Mouse (Mus musculus): ENCODE measurements around the gene Aldh6a1.

Aldh6a1 gene

DNA sequence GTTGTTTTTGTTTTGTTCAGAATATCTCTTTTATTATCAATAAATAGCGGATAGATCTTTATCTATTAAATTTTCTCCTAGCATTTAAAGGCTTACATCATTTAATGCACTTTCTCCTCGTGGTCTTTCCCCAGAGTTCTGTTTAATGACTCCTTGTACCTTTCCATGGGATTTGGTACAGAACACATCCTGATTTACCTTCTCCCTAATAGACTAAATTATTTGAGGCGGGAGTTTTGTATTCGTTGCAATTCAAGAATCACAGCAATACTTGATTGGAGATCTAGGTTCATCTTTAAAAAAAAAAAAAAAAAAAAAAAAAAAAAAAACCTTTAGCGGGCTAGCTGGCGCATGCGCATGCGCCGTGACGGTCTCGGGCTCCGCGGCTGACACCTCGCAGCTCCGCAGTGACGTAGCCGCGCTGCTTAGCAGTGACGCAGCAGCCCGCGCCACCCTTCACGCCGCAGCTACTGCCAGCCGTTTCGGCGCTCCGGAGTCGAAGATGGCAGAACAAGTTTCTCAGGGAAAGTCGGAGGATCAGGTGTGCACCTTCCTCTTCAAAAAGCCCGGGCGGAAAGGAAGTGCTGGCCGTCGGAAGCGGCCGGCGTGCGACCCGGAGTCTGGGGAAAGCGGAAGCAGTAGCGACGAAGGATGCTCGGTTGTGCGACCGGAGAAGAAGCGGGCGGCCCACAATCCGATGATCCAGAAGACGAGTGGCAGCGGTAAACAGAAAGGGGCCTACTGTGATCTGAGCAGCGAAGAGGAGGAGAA lies 33.8 kb downstream of the Aldh6a1 start, which contains the start of gene Rnf113a2:
Gene Rnf113a2 (plus strand): TSS at position 363 of the 771 bp plus-strand sequence.
- DNase-seq (ENCODE audit: low spot score): no peak

DNA sequence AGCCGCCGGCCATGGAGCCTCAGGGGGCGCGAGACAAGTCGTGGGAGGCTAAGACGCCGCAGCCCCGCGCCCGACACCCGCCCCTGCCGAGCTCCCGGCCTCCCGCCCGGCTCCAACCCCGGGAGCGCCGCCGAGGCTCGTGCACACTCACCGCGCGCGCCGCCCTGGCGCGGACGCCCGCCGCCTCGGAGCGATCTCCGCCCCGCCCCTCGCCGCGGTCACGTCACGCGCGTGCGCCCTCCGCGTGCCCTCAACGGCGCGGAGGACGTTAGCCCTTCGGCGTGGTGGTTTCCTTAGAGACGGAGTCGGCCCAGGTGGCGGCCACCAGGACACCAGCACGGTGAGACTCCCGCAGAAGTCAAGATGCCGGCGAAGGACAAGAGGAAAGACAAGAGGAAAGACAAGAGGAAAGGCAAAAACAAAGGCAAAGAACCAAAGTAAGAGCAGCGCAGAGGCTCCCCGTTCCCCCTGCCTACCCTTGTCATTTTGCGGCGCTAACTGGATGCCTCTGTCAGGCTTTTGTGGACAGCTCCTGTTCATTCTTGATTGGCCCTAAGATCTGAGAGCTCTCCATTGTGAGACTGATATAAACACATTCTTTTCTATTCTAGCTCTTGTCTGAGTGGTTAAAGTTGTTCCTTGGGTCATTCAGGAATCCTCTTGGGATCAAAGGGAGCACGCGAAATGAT lies 41.8 kb downstream of the Aldh6a1 start, which contains the start of the genes Entpd5 and Bbof1:
Gene Entpd5 (minus strand): TSS at position 211 of the 689 bp plus-strand sequence.
Gene Bbof1 (plus strand): TSS at position 253 of the 689 bp plus-strand sequence.
- DNase-seq (ENCODE audit: low spot score): peak; percentile 78

DNA sequence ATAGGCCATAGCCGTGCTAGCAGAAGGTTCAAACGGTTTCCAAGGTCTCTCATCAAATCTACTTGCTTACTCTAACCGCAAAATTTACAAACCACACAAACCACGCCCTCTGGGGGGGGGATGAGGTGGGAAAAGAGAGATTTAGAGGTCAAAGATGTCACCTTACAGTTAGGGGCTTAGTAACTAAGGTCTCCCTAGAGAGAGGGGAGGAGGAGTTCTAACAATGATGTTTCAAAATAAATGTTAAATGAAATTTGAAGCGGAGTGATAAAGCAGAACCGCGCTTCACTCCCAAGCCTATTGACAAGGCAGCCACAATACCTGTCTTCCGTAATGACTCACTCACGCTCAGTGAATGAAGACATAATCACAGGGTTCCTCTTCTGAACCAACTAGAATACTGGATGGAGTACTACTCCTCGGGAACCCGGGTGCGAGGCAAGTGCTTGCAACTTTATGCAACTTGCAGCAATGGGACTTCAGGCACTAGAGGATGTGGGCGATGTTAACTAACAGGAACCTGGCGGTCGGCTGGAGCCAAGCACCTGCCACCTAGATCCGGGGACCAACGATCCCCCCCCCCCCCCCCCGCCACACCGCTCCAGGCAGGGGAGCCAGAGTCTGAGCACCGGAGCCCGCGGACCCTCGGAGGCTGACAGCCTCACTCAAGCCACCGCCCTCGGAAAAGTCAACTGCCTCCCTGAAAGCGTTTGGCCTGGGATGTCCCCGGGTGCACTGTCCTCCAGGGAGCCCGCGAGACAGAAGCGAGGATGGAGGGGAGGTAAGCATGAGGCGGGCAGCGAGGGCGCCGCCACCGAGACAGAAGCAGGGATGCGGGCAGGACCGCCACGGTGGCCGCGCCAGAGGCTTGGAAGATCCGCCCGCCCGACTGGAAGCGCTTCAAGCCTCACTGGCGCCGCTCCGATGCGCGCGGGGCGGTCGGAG lies 42.7 kb downstream of the Aldh6a1 start:
- DNase-seq (ENCODE audit: low spot score): peak; percentile 34

DNA sequence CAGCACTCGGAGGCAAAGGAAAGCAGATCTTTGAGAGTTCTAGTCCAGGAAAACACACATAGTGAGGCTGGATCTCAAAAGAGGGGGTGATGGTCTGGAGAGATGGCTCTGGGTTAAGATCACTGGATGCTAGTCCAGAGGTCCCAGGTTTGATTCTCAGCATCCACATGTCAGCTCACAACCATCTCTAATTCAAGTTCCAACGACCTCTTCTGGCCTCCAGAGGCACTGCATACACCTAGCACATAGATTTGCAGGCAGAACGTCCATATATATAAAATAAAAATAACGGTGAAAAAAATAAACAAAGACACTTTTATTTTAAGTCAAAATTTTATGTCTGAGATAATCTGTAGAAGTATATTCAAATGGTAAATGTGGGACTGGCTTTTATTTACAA lies 43.5 kb downstream of the Aldh6a1 start:
- no peak for DNase-seq (ENCODE audit: low spot score)

DNA sequence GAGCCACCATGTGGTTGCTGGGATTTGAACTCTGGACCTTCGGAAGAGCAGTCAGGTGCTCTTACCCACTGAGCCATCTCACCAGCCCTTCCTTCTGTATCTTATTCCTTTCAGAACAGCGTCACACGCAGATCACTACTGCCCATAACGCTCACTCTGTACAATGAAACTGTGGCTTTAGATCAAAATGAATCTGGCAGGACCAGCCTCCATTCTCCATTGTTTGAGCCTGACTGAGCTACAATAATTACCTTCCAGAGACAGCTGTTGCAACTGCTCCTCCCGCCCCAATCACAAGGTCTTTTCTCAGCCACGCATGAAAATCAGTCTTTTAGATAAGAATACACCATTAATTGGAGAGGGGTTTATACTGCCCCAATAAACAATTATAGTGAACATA lies 46.3 kb downstream of the Aldh6a1 start:
- no peak for DNase-seq (ENCODE audit: low spot score)

DNA sequence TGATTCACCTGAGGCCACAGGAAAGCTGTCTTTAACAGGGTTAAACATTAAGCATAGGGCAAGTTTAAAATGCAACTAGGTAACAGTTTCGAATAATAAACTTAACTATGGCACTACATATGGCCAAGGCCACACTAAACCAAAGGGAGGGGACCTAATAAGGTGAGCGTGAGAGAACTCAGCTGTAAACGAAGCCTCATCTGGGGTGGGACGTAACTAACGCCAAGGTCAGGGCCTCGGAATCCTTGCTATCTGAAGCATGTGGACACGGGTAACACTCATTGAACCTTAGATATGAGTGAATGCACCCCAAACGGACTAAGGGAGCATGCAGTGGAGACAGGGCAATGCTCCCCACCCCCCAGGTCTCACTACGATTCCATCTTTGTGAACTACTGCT lies 47.9 kb downstream of the Aldh6a1 start:
- no peak for DNase-seq (ENCODE audit: low spot score)

DNA sequence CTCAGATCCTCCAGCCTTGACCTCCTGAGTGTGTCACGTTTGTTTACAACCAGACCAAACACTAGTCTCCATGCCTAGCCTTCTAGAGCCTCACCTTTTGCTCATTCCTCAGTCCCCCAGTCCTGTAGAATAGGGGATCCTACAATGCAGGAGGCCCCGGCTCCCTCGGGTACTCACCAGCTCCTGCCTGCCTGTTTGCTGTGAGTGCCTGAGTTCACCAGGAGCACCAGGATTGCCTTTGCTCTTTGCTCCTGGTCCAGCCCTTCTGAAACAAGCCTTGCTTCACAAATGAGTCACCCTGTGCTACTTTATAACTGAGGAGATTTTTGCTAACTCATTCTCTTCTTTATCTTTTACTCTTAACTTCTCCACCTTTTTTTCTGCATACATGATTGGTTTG lies 50.2 kb downstream of the Aldh6a1 start:
- DNase-seq (ENCODE audit: low spot score): peak; percentile 61

DNA sequence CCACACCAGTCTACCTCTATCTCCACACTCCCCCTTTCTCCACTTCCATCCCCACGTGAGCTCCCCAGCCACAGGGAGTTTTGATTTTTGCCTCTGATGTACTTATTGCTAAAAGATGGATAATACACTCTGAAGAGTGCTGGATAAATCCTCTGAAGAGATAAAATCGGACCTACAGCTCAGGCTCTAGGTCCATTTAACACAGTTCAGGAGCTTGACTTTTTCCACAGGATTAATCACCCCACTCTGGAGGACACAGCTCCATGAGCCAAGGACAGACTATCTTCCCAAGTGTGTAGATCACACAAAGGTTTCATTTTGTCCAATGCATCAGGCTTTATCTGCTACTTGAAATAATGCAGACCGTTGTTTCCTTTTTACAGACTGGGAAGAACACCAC lies 50.7 kb downstream of the Aldh6a1 start:
- DNase-seq (ENCODE audit: low spot score): no peak

DNA sequence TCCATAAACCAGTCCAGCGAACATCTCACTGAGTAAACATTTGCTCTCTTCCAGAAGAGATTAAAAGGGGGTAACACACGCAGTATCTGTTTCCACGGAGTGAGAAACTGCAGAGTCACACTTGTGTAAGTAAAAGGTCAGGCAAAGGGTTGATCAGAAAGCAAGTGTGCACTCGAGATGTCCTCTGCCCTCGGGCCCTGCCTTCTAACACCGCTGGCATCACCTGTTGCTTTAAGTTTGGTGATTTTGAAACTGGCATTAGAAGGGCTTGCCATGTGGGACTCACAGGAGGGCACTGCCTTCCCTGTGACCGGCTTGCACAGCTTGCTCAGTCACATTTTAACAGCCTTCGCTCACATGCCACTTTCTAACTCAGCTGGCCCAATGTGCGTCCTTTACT lies 51.1 kb downstream of the Aldh6a1 start:
- DNase-seq (ENCODE audit: low spot score): peak; percentile 17

DNA sequence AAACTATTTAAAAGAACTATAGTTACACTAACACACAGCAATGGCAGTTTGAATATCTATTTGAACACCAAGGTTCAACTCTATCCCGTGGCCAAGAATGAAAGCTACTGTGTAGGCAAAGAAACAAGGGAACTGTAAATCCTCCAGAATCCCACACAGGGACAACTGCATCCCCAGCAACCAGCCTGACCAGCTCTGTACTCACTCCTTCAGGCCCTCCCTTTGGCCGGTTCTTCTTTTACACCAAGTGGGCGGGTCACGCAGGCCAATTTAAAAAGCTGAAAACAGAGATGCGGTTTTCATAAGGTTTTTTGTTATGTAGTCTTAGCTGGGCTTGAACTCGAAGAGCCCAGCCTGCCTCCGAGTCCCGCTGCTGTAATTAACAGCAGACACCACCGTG lies 51.7 kb downstream of the Aldh6a1 start:
- peak; percentile 10 for DNase-seq (ENCODE audit: low spot score)

DNA sequence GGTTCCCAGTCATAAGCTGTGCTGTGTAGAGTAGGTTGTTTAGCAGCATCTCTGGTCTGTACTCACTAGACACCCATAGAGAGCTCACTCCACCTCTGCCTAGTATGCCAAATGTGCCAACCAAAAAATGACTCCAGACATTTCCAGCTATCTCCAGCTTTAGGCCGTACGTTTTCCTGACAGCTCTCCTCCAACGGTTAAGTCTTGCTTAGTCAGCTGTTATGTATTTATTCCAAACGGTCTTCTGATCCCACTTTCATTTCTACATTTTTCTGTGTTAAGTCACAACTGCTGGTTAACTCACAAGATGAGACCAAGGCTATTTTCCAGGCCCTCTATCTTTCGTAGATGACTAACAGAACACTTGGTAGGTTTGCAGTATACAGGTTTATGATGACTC lies 52.2 kb downstream of the Aldh6a1 start:
- peak; percentile 41 for DNase-seq (ENCODE audit: low spot score)

DNA sequence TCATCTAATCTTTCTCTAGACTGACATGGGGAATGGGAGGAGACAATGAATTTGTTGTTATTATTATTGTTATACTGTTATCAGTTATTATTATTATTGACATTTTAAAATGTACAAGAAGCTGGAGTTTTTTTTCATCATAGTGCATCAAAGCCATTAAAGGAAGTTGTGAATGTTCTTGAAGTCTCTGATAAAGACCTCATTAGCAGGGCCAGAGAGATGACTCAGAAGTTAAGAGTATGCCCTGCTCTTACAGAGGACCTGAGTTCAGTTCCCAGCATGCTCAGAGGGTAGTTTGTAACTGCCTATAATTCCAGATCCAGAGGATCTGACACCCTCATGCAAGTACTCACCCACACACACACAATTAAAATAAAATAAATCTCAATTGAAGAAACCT lies 53.1 kb downstream of the Aldh6a1 start:
- DNase-seq (ENCODE audit: low spot score): no peak

DNA sequence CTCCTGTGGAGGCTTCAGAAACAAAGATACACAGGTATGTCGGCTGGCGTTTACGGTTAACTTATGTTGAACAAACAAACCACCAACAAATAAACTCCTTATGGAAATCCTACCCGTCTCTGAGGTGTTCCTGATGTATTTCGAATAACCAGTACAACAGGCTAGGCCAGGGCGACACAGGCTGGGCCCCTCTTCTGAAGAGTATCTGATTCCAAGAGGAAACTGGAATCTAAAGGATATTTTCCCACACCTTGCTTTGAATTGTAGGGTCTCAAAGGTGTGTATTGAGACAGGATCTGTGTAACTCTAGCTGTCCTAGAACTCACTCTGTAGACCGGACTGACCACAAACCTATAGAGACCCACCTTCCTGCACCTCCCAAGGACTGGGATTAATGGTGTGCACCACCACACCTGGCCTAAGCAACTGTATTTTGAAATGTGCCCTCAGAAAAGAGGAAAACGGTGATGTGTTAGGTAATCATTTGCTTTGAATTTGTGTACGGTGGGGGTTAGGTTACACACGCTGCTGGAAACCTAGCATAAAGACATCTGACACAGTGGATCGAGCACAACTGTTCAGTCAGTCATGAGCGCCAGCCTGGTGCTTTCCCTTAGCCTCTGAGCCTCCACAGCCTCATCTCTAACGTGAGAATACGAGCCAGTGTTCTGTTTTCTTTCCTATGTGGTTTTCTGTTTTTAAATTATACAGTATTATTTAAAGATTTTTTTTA lies 53.7 kb downstream of the Aldh6a1 start:
- DNase-seq (ENCODE audit: low spot score): no peak

DNA sequence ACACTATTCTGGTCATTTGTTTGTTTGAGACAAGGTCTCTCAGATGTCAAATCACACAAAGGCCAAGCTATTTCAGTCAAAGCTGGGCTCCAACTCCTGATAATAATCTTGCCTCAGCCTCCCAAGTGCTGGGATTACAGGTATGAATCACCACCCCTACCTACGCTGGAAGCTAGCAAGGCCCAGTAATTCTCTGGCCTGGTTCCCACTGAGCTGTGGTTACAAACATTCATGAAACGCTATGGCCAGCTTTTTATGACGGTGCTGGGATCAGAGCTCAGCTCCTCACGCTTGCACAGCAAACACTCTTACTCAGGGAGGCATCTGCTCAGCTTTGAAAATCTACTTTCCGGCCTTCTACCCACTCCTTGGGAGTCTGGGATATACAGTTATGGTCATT lies 57.0 kb downstream of the Aldh6a1 start:
- no peak for DNase-seq (ENCODE audit: low spot score)

DNA sequence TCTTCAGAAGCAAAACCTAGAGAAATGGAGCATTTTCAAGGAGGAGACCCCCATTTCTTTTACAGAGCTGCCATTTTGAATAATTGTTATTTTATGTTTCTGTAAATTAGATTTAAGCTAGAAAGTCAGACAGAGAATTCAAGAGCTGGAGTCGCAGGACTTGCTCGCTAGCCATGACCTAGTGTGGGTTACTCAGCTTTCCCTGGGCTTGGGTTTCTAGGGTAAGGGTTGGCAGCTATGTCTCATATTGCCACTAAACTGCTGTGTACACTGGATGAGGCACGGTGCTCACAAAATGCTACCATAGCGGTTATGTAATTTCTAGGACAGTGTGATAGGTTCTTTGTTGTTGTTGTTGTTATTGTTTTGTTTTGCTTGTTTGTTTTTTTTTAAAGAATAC lies 58.1 kb downstream of the Aldh6a1 start:
- DNase-seq (ENCODE audit: low spot score): peak; percentile 68

DNA sequence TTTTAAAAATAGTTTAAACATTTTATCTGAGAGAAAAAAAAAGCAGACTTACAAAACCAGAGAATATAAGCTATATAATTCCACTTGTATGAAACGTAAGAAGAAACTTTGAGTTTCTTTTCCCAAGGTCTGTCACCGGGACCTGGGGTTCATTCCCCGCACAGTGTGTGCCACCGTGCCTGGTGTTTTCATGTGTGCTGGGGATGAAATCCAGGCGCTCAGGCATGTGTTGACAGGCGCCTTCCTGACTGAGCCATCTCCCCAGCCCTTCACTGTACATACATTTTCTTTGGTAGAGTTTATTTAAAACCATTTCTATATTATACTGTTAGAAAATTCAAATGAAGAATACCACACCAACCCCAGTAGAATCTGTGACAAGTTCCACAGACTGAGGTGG lies 60.5 kb downstream of the Aldh6a1 start:
- no peak for DNase-seq (ENCODE audit: low spot score)

DNA sequence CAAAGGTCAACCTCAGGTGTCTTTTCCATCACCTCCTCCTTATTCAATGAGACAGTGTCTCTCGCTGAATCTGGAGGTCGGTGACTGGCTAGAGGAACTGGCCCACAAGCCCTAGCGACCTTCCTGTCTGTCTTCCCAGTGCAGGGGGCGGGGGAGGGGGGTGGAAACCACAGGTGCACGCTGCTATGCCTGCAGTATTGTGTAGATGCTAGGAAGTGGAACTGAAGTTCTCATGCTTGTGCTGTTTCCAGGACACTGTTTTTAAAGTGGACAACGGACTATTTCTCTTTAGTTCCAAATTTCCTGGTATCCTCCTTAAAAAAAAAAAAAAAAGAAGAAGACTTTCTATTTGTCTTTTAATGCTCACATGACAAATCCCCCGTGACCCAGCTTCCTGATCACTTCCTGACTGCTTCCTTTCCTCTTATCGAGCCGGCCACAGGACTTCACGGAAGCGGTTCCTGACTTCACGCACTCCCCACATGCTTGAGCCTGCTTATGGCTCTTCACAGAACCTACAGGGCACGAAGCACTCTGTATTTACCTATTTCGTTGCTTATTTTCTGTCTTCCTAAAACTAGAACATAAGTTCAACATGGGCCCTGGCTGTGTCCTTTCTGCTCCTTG lies 61.9 kb downstream of the Aldh6a1 start:
- DNase-seq (ENCODE audit: low spot score): no peak

DNA sequence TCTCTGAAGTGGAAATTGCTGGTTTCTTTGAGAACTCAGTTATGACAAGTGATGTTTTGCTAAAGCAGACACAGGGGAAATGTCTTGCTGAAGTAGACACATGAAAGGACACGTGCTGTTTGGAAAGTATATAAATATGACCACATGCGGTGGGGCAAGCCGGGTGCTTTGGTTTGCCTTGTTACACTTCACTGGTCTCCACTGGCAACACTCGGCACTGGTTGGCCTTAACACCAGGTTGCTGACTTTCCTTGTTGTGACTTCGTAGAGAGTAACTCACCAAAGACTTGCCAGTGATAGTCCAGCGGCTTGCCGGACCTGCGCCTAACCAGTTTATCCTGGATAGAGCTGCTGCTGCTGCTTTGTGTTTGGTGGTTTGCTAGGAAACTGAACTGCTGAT lies 62.7 kb downstream of the Aldh6a1 start:
- DNase-seq (ENCODE audit: low spot score): no peak

DNA sequence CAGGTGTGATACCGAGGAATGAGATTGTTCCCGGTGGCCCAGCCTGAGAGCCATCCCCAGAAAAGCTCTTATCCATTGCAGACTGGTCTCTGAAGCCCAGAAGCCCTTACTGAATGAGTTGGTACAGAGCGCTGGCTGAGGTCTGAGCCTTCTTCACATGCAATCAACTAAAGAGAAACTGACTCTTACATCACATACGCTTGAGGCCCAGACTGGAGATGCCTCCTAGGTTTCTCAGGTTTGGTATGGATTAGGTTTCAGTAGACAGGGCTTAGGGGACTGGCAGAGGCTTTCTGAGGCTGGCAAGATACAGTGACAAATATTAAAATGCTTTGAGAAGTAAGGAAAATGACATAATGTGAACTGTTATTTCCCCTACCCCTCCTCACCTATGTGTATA lies 65.4 kb downstream of the Aldh6a1 start:
- peak; percentile 37 for DNase-seq (ENCODE audit: low spot score)

DNA sequence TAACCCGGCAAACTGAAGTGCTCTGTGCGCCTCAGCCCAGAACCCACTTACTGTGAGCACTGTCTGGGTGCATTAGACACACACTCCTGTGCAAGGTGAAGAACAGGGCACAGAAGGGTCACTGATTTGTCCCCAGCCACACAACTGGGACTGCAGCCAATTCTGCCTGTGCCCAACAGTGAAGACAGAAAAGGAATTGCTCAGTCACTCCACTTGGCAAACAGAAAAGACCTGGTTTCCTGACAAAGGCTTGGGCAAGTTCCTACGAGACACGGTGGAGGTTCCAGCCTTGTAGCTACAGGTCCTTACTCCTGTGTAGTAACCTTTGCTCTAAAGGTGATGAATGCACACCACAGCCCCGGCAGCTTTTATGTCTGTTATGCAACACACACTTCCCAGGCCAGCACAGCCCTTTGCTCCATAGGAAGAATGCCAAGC lies 66.1 kb downstream of the Aldh6a1 start:
- peak; percentile 93 for DNase-seq (ENCODE audit: low spot score)

DNA sequence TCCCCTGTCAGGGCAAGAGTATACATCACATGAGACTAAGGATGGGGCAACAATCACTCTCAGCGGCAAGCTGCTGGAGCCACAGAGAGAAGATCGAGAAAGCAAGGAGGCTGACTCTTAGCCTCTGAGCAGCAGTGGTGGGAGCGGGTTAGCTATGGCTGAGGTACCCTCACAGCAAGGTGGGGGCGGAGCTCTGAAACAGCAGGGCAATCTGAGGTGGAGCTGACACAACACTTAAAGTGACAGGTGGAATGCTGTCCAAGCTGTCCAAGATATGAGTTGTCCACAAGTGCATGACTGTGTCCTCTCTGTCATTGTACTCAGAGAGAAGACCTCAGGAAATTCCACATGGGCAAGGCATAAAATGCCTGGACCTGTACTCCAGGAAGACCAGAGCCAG lies 68.4 kb downstream of the Aldh6a1 start:
- DNase-seq (ENCODE audit: low spot score): no peak

Data from adipocyte (in vitro differentiated cells).